Mouse (Mus musculus) CH12.LX (cell line): ENCODE measurements at regions not wholly inside any gene's neighbourhood (a gene's known extent, or its start where the extent isn't known, plus 50 kb on each side); places are given as distances from the start of the nearest gene placed in this dataset.

Experiments used
- DNase-seq: peaks from one replicate; pipeline ENCODE4 v3.0.0-alpha.2; 2013; ENCODE audit errors: extremely low read depth
- H3K27ac ChIP-seq: 2 replicates; pipeline ENCODE4 v1.5.1; 2012; ENCODE audit warnings: low read depth, mild to moderate bottlenecking, control low read depth, moderate library complexity; ENCODE audit not compliant: insufficient read depth
- H3K27me3 ChIP-seq: replicated peaks from 2 replicates; pipeline ENCODE3; 2012; ENCODE audit warnings: inconsistent platforms
- H3K36me3 ChIP-seq, 2 experiments: replicated peaks in 1 of 2; 2 replicates each; pipeline versions ENCODE3 to v1.6.1; 2012; ENCODE audit warnings: inconsistent platforms in 1 of 2, low read length in 1 of 2, mild to moderate bottlenecking in 1 of 2, mixed read lengths in 1 of 2, moderate library complexity in 1 of 2; ENCODE audit not compliant: control insufficient read depth in 1 of 2, insufficient read depth in 1 of 2
- H3K4me1 ChIP-seq, 2 experiments: 2 replicates each; pipeline ENCODE4 v1.6.1; 2012; ENCODE audit warnings: inconsistent platforms in 1 of 2, moderate library complexity in 1 of 2; ENCODE audit not compliant: insufficient read depth in 2 of 2, control insufficient read depth in 1 of 2
- H3K4me2 ChIP-seq: 2 replicates; pipeline ENCODE4 v1.6.1; 2012; ENCODE audit warnings: low read depth, mild to moderate bottlenecking, control low read depth; ENCODE audit not compliant: poor library complexity, insufficient read depth, severe bottlenecking
- H3K4me3 ChIP-seq, 3 experiments: fragments of 150-350 bp in 1 of 3; sonication (generic) in 1 of 3; replicated peaks in 1 of 3; 2 replicates each; pipeline versions ENCODE3 to v1.5.1; 2011 to 2012; ENCODE audit warnings: low read depth in 2 of 3, low read length in 2 of 3, mild to moderate bottlenecking in 2 of 3, moderate library complexity in 2 of 3, control low read depth in 1 of 3, improper control_type of control experiment in 1 of 3, inconsistent platforms in 1 of 3, mixed read lengths in 1 of 3; ENCODE audit not compliant: poor library complexity in 1 of 3
- H3K79me2 ChIP-seq: replicated peaks from 2 replicates; pipeline ENCODE4 v1.6.1; 2012; ENCODE audit warnings: mild to moderate bottlenecking, moderate library complexity; ENCODE audit not compliant: control insufficient read depth, poor library complexity, insufficient read depth, severe bottlenecking; ENCODE audit errors: extremely low read depth
- H3K9ac ChIP-seq: 2 replicates; pipeline ENCODE4 v1.6.1; 2012; ENCODE audit warnings: low read depth, mild to moderate bottlenecking, control low read depth, moderate library complexity; ENCODE audit not compliant: insufficient read depth
- H3K9me3 ChIP-seq: replicated peaks from 2 replicates; pipeline ENCODE3; 2012; ENCODE audit warnings: low read length, inconsistent platforms, mixed read lengths
- BHLHE40 ChIP-seq: IDR thresholded peaks from 2 replicates; pipeline ENCODE4 v1.6.1; 2011; ENCODE audit warnings: mild to moderate bottlenecking, low read depth, low read length, improper control_type of control experiment
- CTCF ChIP-seq, 2 experiments: IDR thresholded peaks in 1 of 2; conservative IDR thresholded peaks in 1 of 2; 2 replicates each; pipeline ENCODE4 v1.5.1; 2011 to 2012; ENCODE audit warnings: low read depth in 2 of 2, low read length in 2 of 2, improper control_type of control experiment in 1 of 2, inconsistent platforms in 1 of 2, mild to moderate bottlenecking in 1 of 2, moderate library complexity in 1 of 2
- GABPA ChIP-seq: IDR thresholded peaks from 2 replicates; pipeline ENCODE4 v1.6.1; 2012; ENCODE audit warnings: low read depth, low read length, improper control_type of control experiment, inconsistent platforms; ENCODE audit not compliant: insufficient replicate concordance
- HCFC1 ChIP-seq: IDR thresholded peaks from 2 replicates; pipeline ENCODE4 v1.6.1; 2012; ENCODE audit warnings: low read depth, mild to moderate bottlenecking, inconsistent platforms, low read length, improper control_type of control experiment
- MAFK ChIP-seq: IDR thresholded peaks from 2 replicates; pipeline ENCODE4 v1.6.1; 2011; ENCODE audit warnings: low read length, improper control_type of control experiment; ENCODE audit not compliant: insufficient replicate concordance
- MAZ ChIP-seq: IDR thresholded peaks from 2 replicates; pipeline ENCODE4 v1.6.1; 2012; ENCODE audit warnings: low read depth, mild to moderate bottlenecking, inconsistent platforms, low read length, improper control_type of control experiment, moderate library complexity
- MEF2A ChIP-seq: IDR thresholded peaks from 2 replicates; pipeline ENCODE4 v1.6.1; 2014; ENCODE audit warnings: low read depth, mild to moderate bottlenecking, inconsistent platforms, low read length, improper control_type of control experiment, borderline replicate concordance
- MXI1 ChIP-seq: IDR thresholded peaks from 2 replicates; pipeline ENCODE4 v1.6.1; 2011; ENCODE audit warnings: mild to moderate bottlenecking, low read depth, low read length, improper control_type of control experiment
- POLR2AphosphoS2 ChIP-seq: IDR thresholded peaks from 2 replicates; pipeline ENCODE4 v1.6.1; 2011; ENCODE audit warnings: low read depth, low read length, improper control_type of control experiment
- RCOR1 ChIP-seq: conservative IDR thresholded peaks from 2 replicates; pipeline ENCODE4 v1.6.1; 2012; ENCODE audit warnings: low read depth, mild to moderate bottlenecking, inconsistent platforms, low read length, improper control_type of control experiment
- USF1 ChIP-seq: IDR thresholded peaks from 2 replicates; pipeline ENCODE4 v1.6.1; 2014; ENCODE audit warnings: low read depth, mild to moderate bottlenecking, inconsistent platforms, low read length, improper control_type of control experiment
- USF2 ChIP-seq: conservative IDR thresholded peaks from 2 replicates; pipeline ENCODE4 v1.6.1; 2011; ENCODE audit warnings: low read depth, low read length, improper control_type of control experiment
- ZC3H11A ChIP-seq: IDR thresholded peaks from 2 replicates; pipeline ENCODE4 v1.6.1; 2012; ENCODE audit warnings: low read depth, mild to moderate bottlenecking, inconsistent platforms, low read length, improper control_type of control experiment
- ZKSCAN1 ChIP-seq: IDR thresholded peaks from 2 replicates; pipeline ENCODE4 v1.6.1; 2012; ENCODE audit warnings: low read depth, inconsistent platforms, low read length, improper control_type of control experiment, borderline replicate concordance
- ZMIZ1 ChIP-seq: IDR thresholded peaks from 2 replicates; pipeline ENCODE4 v1.6.1; 2012; ENCODE audit warnings: low read depth, mild to moderate bottlenecking, inconsistent platforms, low read length, improper control_type of control experiment
- dilution Hi-C: fragments of 300-500 bp; cut with MboI; formaldehyde crosslinking; loops from 2 replicates; pipeline ENCODE4 v1.14.3; 2020; ENCODE audit warnings: low sequenced_read_pairs; ENCODE audit not compliant: extremely low pct_unique_long_range_greater_than_20kb, extremely low pct_ligation_motif_present
- in situ Hi-C: fragments of 300-500 bp; cut with MboI; formaldehyde crosslinking; loops from 3 replicates; pipeline ENCODE4 v1.14.3; 2019; ENCODE audit warnings: low sequenced_read_pairs, low pct_ligation_motif_present, low pct_unique_long_range_greater_than_20kb, mixed read lengths

- Histone ChIP-seq H3K79me2 (no peaks in the 10 kb centered on the region), H3K9ac (no peak overlapping the region), H3K27ac (no peak overlapping the region), H3K9me3 (no peaks in the 10 kb centered on the region), H3K4me1 (no peaks in the 10 kb centered on the region), H3K4me2 (no peak overlapping the region), H3K36me3 (no peaks in the 10 kb centered on the region), H3K4me3 (no peak overlapping the region), H3K27me3 (peaks cover 74% of the 10 kb centered on the region)
- dilution Hi-C loops (no loop called here), in situ Hi-C loops (no loop called here)
- TF ChIP-seq RCOR1 (no peak), MXI1 (no peak), HCFC1 (no peak), POLR2AphosphoS2 (no peak), USF1 (no peak), MAZ (no peak), ZKSCAN1 (no peak), CTCF (conservative IDR thresholded peaks at IDR 0.05 in 1 of 2, IDR thresholded peaks at IDR 0.05 in 1 of 2; ENCODE audit: low read depth in 2 of 2, low read length in 2 of 2) (no peak), MAFK (no peak), ZC3H11A (no peak), ZMIZ1 (no peak), GABPA (no peak), BHLHE40 (no peak)
- no peak for DNase-seq
These were observed 175.0 kb upstream of the Zc3h12a start for GRCm38 (mm10) chr4:125302660-125303059.

- DNase-seq: peak; percentile 5
- no peak overlapping the region for H3K27ac ChIP-seq
- dilution Hi-C loops: no loop called here
- H3K9ac ChIP-seq: no peak overlapping the region
- H3K4me1 ChIP-seq: no peaks in the 10 kb centered on the region
- in situ Hi-C loops: no loop called here
- no peak overlapping the region for H3K4me2 ChIP-seq
- peaks cover 74% of the 10 kb centered on the region for H3K27me3 ChIP-seq
- no peaks in the 10 kb centered on the region for H3K79me2 ChIP-seq
- no peaks in the 10 kb centered on the region for H3K9me3 ChIP-seq
- no peak overlapping the region for H3K4me3 ChIP-seq
- H3K36me3 ChIP-seq: no peaks in the 10 kb centered on the region
- no peak for TF ChIP-seq MEF2A
- no peak for TF ChIP-seq MXI1
- TF ChIP-seq USF2: no peak
- TF ChIP-seq MAFK: no peak
These were observed 173.1 kb upstream of the Zc3h12a start for GRCm38 (mm10) chr4:125300503-125301457.
